Mouse (Mus musculus) kidney, embryonic 14.5 days (tissue): ENCODE results near the gene Ugt8a. TPM values are rescaled to one million over a fixed set of nuclear protein-coding genes. Genes with fewer than 3 reads are reported as not detected.

Experiments used
- ATAC-seq: fragments of 200-750 bp; cut with Nextera tagmentation; 2 replicates; pipeline ENCODE4 v1.8.0; 2017; ENCODE audit warnings: moderate number of reproducible peaks, mild to moderate bottlenecking, moderate TSS enrichment, moderate library complexity; ENCODE audit not compliant: low FRiP score, low TSS enrichment
- H3K27ac ChIP-seq: fragments of 300-500 bp; sonication (generic); 2 replicates; pipeline ENCODE4 v1.5.1; 2014; ENCODE audit warnings: low read depth, mild to moderate bottlenecking, low read length, moderate library complexity, mixed read lengths
- H3K27me3 ChIP-seq: fragments of 300-500 bp; sonication (generic); 2 replicates; pipeline ENCODE4 v1.6.1; 2014; ENCODE audit warnings: mild to moderate bottlenecking, low read length; ENCODE audit not compliant: control insufficient read depth, insufficient read depth
- H3K36me3 ChIP-seq: fragments of 300-500 bp; sonication (generic); 2 replicates; pipeline ENCODE4 v1.6.1; 2014; ENCODE audit warnings: low read length, mixed read lengths; ENCODE audit not compliant: control insufficient read depth, insufficient read depth
- H3K4me1 ChIP-seq: fragments of 300-500 bp; sonication (generic); 2 replicates; pipeline ENCODE4 v1.6.1; 2014; ENCODE audit warnings: low read length, mixed read lengths; ENCODE audit not compliant: control insufficient read depth, insufficient read depth
- H3K4me2 ChIP-seq: fragments of 300-500 bp; sonication (generic); replicated peaks from 2 replicates; pipeline ENCODE4 v1.6.1; 2014; ENCODE audit warnings: low read depth, mild to moderate bottlenecking, low read length
- H3K4me3 ChIP-seq: fragments of 300-500 bp; sonication (generic); 2 replicates; pipeline ENCODE4 v1.5.1; 2014; ENCODE audit warnings: mild to moderate bottlenecking, low read length
- H3K9ac ChIP-seq: fragments of 300-500 bp; sonication (generic); 2 replicates; pipeline ENCODE4 v1.6.1; 2014; ENCODE audit warnings: low read depth, mild to moderate bottlenecking, low read length, moderate library complexity
- H3K9me3 ChIP-seq: fragments of 300-500 bp; sonication (generic); 2 replicates; pipeline ENCODE4 v1.6.1; 2016; ENCODE audit warnings: low read length; ENCODE audit not compliant: control insufficient read depth
- WGBS: fragments of 180-500 bp; shearing (Covaris S2); extraction: QIAGEN DNeasy Blood & Tissue Kit; methylation state at CpG from one replicate; pipeline ENCODE4 v1.1.7; 2014; 5-methylcytosine and 5-hydroxymethylcytosine counted together
- polyA plus RNA-seq: library from polyadenylated mRNA; unstranded; fragments of >200 nt; fragmentation: Nextera tagmentation; extraction: Ambion mirVana; gene quantifications from 2 replicates; pipeline ENCODE4 v1.2.1, GENCODE M21; 2014

Ugt8a gene
- polyA plus RNA-seq, 1 experiment from 2014 or later, result 5.5 TPM

DNA sequence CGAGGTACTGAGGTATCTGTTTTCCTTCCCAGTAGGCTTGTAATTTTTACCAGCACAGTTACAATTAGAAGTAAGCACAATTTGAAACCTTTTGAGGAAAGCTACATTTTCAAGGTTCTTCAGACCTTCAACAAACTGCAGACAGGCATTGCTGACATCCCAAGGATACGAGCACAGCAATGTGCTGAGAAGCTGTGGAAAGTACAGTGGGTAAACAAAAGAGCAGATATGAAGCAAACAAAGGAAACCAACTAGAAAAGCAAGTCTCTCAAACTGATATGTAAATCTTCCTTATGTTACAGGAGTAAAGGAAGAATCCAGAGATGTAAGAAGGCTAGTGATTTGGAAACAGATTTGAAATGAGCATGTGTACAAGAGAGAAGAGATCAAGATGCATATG is 54.0 kb downstream of the Ugt8a start:
- Histone ChIP-seq H3K9ac (no peak overlapping the region), H3K36me3 (no peaks in the 10 kb centered on the region), H3K9me3 (no peaks in the 10 kb centered on the region), H3K27me3 (no peaks in the 10 kb centered on the region), H3K4me2 (no peak overlapping the region), H3K4me3 (no peak overlapping the region), H3K4me1 (no peaks in the 10 kb centered on the region), H3K27ac (no peak overlapping the region)
- ATAC-seq, result no peak
- WGBS, result 66% methylated on average over 2 of the region's 2 CpGs

DNA sequence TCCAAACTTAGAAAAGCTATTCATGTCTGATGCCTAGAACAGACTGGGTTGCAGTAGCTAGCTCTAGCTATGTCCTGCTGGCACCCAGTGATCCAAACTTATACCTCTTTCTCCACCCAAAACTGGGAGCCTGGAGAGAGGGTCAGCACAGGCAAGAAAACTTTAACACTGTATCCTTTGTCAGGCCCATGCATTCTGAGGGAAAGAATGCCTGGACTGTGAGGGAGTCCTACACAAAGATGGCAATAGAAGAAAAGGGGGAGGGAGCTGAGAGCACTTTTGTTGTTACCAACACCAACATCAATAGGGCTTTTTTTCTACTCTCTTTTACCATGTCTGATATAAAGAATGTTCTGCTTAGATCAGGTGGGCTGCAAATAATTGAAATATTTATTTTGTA is 55.4 kb downstream of the Ugt8a start:
- ATAC-seq, result no peak
- no peaks in the 10 kb centered on the region for H3K27me3 ChIP-seq
- no peak overlapping the region for H3K9ac ChIP-seq
- H3K4me2 ChIP-seq, result no peak overlapping the region
- H3K4me3 ChIP-seq, result no peak overlapping the region
- H3K36me3 ChIP-seq, result no peaks in the 10 kb centered on the region
- H3K4me1 ChIP-seq, result no peaks in the 10 kb centered on the region
- no peak overlapping the region for H3K27ac ChIP-seq
- H3K9me3 ChIP-seq, result no peaks in the 10 kb centered on the region

DNA sequence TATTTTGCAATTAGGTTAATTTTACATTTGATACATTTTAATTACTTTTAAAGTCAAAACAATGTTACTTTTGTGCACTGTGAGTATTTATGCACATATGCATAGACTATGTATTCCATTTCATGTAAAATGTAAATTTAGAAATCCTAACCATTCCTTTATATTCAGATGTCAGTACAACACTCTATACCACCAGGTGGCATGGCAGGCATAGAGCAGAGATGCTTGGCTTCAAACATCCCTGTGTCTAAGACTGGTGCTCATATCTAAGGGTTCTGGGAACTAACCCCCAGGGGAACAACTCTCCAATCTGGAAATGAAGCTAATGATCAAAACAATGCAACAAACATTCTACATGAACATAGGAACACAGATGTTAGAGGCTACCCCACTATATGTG is 56.6 kb downstream of the Ugt8a start:
- Histone ChIP-seq H3K27ac (no peak overlapping the region), H3K4me2 (no peak overlapping the region), H3K9ac (no peak overlapping the region), H3K9me3 (no peaks in the 10 kb centered on the region), H3K4me3 (no peak overlapping the region), H3K4me1 (no peaks in the 10 kb centered on the region), H3K36me3 (no peaks in the 10 kb centered on the region), H3K27me3 (no peaks in the 10 kb centered on the region)
- ATAC-seq, result no peak

DNA sequence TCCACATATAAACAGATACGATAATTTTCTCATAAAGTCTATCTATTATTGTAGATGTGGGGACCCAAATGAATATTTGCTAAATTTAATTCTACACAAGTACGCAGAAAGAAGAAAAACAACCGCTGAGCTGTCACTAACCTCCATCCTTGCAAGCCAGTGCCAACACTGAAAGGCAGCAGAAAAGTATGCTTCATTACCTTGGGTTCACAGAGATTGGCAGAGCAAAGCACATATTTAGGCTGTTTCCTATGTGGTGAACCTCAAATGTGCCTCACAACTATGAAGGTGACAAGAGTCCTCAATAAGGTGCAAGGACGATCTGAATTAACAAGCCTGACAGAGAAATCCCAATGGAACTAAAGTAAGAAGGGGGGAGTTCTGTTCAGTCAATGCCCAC is 64.0 kb downstream of the Ugt8a start:
- Histone ChIP-seq H3K27ac (no peak overlapping the region), H3K9me3 (no peaks in the 10 kb centered on the region), H3K4me2 (no peak overlapping the region), H3K9ac (no peak overlapping the region), H3K27me3 (no peaks in the 10 kb centered on the region), H3K4me1 (no peaks in the 10 kb centered on the region), H3K36me3 (no peaks in the 10 kb centered on the region), H3K4me3 (no peak overlapping the region)
- WGBS, result 90% methylated on average over 4 of the region's 4 CpGs
- no peak for ATAC-seq

DNA sequence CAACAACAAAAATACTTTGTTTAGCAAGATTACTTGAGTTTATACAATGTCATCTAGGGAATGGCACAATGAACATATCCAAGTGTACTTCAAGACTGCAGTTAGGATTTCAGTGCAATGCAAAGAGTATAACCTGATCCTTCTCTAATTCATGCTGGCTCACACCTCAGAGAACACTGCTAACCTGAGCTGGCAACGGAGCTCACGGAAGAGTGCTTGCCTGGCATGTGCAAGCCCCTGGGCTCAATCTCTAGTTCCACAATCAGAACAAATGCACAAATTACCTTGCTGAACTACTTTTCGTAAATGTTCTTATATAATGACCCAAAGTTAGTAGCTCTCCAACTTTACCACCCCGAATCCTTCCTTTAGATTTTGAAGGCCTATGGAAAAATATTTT is 68.5 kb downstream of the Ugt8a start:
- ATAC-seq, result peak; percentile 79; the same call in 1 of the 2 replicates
- Histone ChIP-seq H3K4me2 (no peak overlapping the region), H3K27me3 (no peaks in the 10 kb centered on the region), H3K4me3 (no peak overlapping the region), H3K9ac (no peak overlapping the region), H3K36me3 (no peaks in the 10 kb centered on the region), H3K27ac (no peak overlapping the region), H3K4me1 (no peaks in the 10 kb centered on the region), H3K9me3 (no peaks in the 10 kb centered on the region)
- WGBS, result 62% methylated on average over 4 of the region's 4 CpGs

DNA sequence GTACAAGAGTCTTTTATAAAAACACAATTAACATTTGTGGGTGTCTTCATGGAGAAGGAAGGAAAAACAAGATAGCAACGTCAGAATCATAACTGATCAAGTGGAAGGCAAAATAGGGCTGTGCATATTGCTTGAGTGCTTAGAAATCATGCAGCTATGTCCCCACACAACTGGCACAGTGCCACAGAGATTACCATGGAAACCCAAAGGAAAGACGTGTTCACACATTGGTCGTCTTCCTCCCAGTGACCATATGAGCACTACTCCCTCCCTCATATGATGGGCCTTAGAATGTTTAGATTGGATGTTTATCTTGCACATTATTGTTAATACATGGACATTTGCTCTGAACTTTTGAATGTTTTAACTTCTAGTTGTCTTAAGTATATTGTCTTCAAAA is 76.8 kb downstream of the Ugt8a start:
- Histone ChIP-seq H3K4me3 (no peak overlapping the region), H3K27ac (no peak overlapping the region), H3K9ac (no peak overlapping the region), H3K9me3 (no peaks in the 10 kb centered on the region), H3K4me1 (no peaks in the 10 kb centered on the region), H3K36me3 (no peaks in the 10 kb centered on the region), H3K4me2 (no peak overlapping the region), H3K27me3 (no peaks in the 10 kb centered on the region)
- WGBS, result 66% methylated on average over 3 of the region's 3 CpGs
- no peak for ATAC-seq

DNA sequence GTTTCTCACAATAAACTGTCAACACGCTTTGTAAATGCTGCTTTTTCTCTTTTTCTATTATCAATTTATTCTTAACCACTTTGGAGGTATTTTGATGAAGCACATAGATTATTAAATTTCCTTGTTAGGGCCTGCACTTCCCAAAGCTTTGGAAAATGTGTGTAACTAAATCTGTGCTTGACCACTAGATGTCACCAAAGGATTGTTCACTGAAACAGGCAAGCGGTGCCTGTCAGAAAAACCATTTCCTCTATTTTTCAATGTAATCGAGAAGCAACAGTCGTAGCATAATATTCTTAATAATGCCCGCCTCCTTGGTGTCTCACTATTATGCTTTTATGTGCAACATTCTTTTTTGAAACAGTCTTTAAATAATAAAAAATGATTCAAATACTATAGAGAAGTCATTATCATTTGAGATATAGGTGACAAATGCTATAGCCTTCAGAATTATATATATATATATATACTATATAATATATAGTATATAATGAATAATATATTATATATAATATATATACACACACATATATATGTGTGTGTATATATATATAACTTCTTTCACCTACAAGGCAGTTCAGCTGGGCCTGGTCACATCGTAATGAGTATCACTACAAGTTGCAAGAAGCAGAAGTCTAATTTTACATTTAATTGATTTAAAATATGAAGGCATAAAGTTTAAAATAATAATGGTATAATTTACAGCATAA is 89.1 kb downstream of the Ugt8a start:
- Histone ChIP-seq H3K27ac (no peak overlapping the region), H3K4me3 (no peak overlapping the region), H3K9me3 (no peaks in the 10 kb centered on the region), H3K4me2 (no peak overlapping the region), H3K27me3 (no peaks in the 10 kb centered on the region), H3K4me1 (no peaks in the 10 kb centered on the region), H3K9ac (no peak overlapping the region), H3K36me3 (no peaks in the 10 kb centered on the region)
- WGBS, result 25% methylated on average over 6 of the region's 6 CpGs
- ATAC-seq, result no peak

DNA sequence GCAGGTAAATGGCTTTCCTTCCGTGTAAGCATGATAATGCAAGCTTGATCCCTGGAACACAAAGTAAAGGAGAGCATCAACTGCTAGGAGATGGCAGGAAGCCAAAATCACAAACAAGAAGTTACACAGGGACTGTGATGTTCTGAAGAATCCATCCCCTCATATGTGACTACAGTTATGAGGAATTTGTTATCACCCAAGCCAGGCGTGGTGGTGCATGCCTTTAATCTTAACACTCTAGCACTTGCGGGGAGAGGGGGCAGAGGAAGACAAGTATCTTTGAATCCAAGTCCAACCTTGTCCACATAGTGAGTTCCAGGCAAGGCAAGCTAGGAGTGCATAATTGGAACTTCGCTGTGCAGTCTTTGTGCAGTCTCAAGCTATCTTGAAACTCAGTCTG is 110.4 kb downstream of the Ugt8a start:
- Histone ChIP-seq H3K9me3 (no peaks in the 10 kb centered on the region), H3K27me3 (no peaks in the 10 kb centered on the region), H3K4me3 (no peak overlapping the region), H3K9ac (no peak overlapping the region), H3K4me2 (no peak overlapping the region), H3K4me1 (no peaks in the 10 kb centered on the region), H3K27ac (no peak overlapping the region), H3K36me3 (no peaks in the 10 kb centered on the region)
- no peak for ATAC-seq
- WGBS, result 79% methylated on average over 4 of the region's 4 CpGs

DNA sequence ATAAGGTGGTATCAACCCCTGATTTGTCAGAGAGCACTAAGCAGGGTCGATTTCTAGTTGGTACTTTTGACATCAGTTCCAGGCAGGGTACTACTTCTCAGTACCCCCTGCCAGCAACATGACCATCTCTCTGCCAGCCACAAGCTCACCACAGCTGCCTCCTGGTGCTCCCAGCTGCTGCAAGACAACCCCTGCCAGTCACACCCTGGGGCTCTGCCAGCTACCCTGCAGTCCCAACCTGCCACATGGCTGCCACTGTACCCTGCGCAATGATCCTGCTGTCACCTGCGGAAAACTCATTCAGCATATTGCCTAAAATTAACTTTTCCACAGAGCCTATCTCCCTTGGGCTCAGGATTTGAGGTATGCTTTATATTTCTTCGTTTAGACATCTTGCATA is 111.2 kb downstream of the Ugt8a start:
- H3K9ac ChIP-seq, result no peak overlapping the region
- no peaks in the 10 kb centered on the region for H3K27me3 ChIP-seq
- H3K27ac ChIP-seq, result no peak overlapping the region
- no peak for ATAC-seq
- H3K36me3 ChIP-seq, result no peaks in the 10 kb centered on the region
- no peaks in the 10 kb centered on the region for H3K9me3 ChIP-seq
- H3K4me2 ChIP-seq, result no peak overlapping the region
- no peak overlapping the region for H3K4me3 ChIP-seq
- 80% methylated on average over 4 of the region's 4 CpGs for WGBS
- H3K4me1 ChIP-seq, result no peaks in the 10 kb centered on the region
